Mouse (Mus musculus) urinary bladder, adult 2 months (tissue): Measurements from ENCODE around the gene Snx29. TPM values are rescaled to one million over a fixed set of nuclear protein-coding genes. Genes with fewer than 3 reads are reported as not detected.

ENCODE experiments used
- DNase-seq: peaks from one replicate; pipeline ENCODE4 v3.0.0; 2022; ENCODE audit warnings: low spot score
- polyA plus RNA-seq: library from polyadenylated mRNA; depleted of rRNA; stranded (reverse); fragments of >200 nt; gene quantifications from 2 replicates; pipeline ENCODE4 v1.2.3, GENCODE M21; 2012

The Snx29 gene
- polyA plus RNA-seq, 1 experiment = 8.1 TPM

GRCm38 (mm10) chr16:11596599-11596998 lies 273.9 kb downstream of the Snx29 start:
- DNase-seq = no peak

- no peak for DNase-seq
Measured at GRCm38 (mm10) chr16:11597769-11598168, 275.1 kb downstream of the Snx29 start.

- no peak for DNase-seq
Measured at GRCm38 (mm10) chr16:11599523-11599922, 276.8 kb downstream of the Snx29 start.

GRCm38 (mm10) chr16:11601336-11602082 lies 278.8 kb downstream of the Snx29 start:
- DNase-seq = no peak

GRCm38 (mm10) chr16:11603667-11604422 lies 281.1 kb downstream of the Snx29 start:
- DNase-seq = no peak

- no peak for DNase-seq
Measured at GRCm38 (mm10) chr16:11612526-11613126, 289.9 kb downstream of the Snx29 start.

GRCm38 (mm10) chr16:11614401-11615014 lies 291.8 kb downstream of the Snx29 start:
- no peak for DNase-seq

GRCm38 (mm10) chr16:11615633-11616032 lies 292.9 kb downstream of the Snx29 start:
- DNase-seq = no peak

- DNase-seq = no peak
Measured at GRCm38 (mm10) chr16:11619951-11620350, 297.2 kb downstream of the Snx29 start.

- no peak for DNase-seq
Measured at GRCm38 (mm10) chr16:11621042-11621441, 298.3 kb downstream of the Snx29 start.

- DNase-seq = no peak
Measured at GRCm38 (mm10) chr16:11621664-11622063, 299.0 kb downstream of the Snx29 start.

GRCm38 (mm10) chr16:11623032-11623431 lies 300.3 kb downstream of the Snx29 start:
- no peak for DNase-seq

GRCm38 (mm10) chr16:11624121-11624520 lies 301.4 kb downstream of the Snx29 start:
- no peak for DNase-seq

GRCm38 (mm10) chr16:11626004-11626481 lies 303.3 kb downstream of the Snx29 start:
- no peak for DNase-seq

- no peak for DNase-seq
Measured at GRCm38 (mm10) chr16:11626616-11627015, 303.9 kb downstream of the Snx29 start.

- DNase-seq = no peak
Measured at GRCm38 (mm10) chr16:11627866-11628638, 305.3 kb downstream of the Snx29 start.

- no peak for DNase-seq
Measured at GRCm38 (mm10) chr16:11629704-11630103, 307.0 kb downstream of the Snx29 start.

- DNase-seq = no peak
Measured at GRCm38 (mm10) chr16:11630489-11630888, 307.8 kb downstream of the Snx29 start.

- no peak for DNase-seq
Measured at GRCm38 (mm10) chr16:11632205-11632747, 309.6 kb downstream of the Snx29 start.

GRCm38 (mm10) chr16:11636196-11636733 lies 313.6 kb downstream of the Snx29 start:
- DNase-seq = no peak

- no peak for DNase-seq
Measured at GRCm38 (mm10) chr16:11636902-11637301, 314.2 kb downstream of the Snx29 start.
